Mouse (Mus musculus) brown adipose tissue, adult 24 weeks (tissue): ENCODE data around the gene Gm12845. TPM values are rescaled to one million over a fixed set of nuclear protein-coding genes. Genes with fewer than 3 reads are reported as not detected.
"Not testable (repeated sequence)": the region's sequence is repeated elsewhere in the genome, so short reads cannot be mapped to it uniquely, and the experiment has no call there.

Source experiments
- H3K27ac ChIP-seq: fragments of 200-500 bp; replicated peaks from 2 replicates; pipeline ENCODE4 v1.5.1; 2012; ENCODE audit warnings: low read depth, mild to moderate bottlenecking, low read length
- H3K4me1 ChIP-seq: fragments of 200-500 bp; 2 replicates; pipeline ENCODE4 v1.6.1; 2012; ENCODE audit warnings: low read length, mixed read lengths; ENCODE audit not compliant: control insufficient read depth, insufficient read depth, insufficient read length
- H3K4me3 ChIP-seq: fragments of 200-500 bp; 2 replicates; pipeline ENCODE4 v1.5.1; 2012; ENCODE audit warnings: low read depth, mild to moderate bottlenecking, low read length, moderate library complexity; ENCODE audit not compliant: insufficient read depth
- polyA plus RNA-seq: library from polyadenylated mRNA; stranded (reverse); fragments of >200 nt; gene quantifications from 2 replicates; pipeline ENCODE4 v1.2.4, GENCODE M21; 2012; ENCODE audit not compliant: missing spikeins, insufficient read depth, insufficient read length

The Gm12845 gene
- not detected in 2 replicates for polyA plus RNA-seq

- Histone ChIP-seq H3K4me3 (no peak within 1 kb of the TSS), H3K4me1 (no peaks in the 10 kb centered on the region), H3K27ac (no peak within 1 kb of the TSS)
These were observed at the start of gene Gm12845 for GRCm38 (mm10) chr4:117724112-117724511. TSS of gene Gm12845 (plus strand) at chr4:117724412.

DNA sequence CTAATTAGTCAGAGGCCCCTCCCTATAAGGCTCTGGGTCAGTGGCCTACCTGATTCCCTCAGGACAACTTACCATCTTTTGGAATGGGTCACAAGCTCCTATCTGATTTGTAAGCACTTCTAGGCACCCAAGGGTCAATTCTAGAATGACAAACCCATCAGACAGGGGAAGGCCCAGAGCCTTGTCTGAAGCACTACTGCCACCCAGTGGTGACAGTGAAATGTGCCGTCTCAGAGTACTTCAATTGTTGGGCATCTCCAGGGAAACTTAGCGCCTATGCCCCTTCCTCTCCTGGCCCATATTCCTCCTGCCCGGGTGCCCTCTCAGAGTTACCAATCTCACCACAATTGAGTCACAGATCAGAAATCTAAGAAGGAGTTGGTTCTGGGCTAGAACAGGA is 47.3 kb upstream of the Gm12845 start:
- H3K4me1 ChIP-seq, result no peaks in the 10 kb centered on the region
- no peak overlapping the region for H3K27ac ChIP-seq
- H3K4me3 ChIP-seq, result no peak overlapping the region

GRCm38 (mm10) chr4:117680963-117681362 is 43.2 kb upstream of the Gm12845 start:
- peak overlapping the region; percentile 80; the same call in 1 of the 2 replicates for H3K4me3 ChIP-seq
- no peak overlapping the region for H3K27ac ChIP-seq
- no peaks in the 10 kb centered on the region for H3K4me1 ChIP-seq

- H3K27ac ChIP-seq, result peak within 1 kb of the TSS; percentile 36; the same call in 1 of the 2 replicates
- H3K4me1 ChIP-seq, result no peaks in the 10 kb centered on the region
- H3K4me3 ChIP-seq, result peak within 1 kb of the TSS; percentile 80
These were observed 42.2 kb upstream of the Gm12845 start, which contains the start of gene Dmap1 for GRCm38 (mm10) chr4:117681931-117682461. TSS of gene Dmap1 (minus strand) at chr4:117682273.

GRCm38 (mm10) chr4:117682463-117682862 is 41.7 kb upstream of the Gm12845 start:
- Histone ChIP-seq H3K4me1 (no peaks in the 10 kb centered on the region), H3K4me3 (peak overlapping the region; percentile 80; the same call in 1 of the 2 replicates), H3K27ac (no peak overlapping the region)

GRCm38 (mm10) chr4:117683048-117683768 is 41.0 kb upstream of the Gm12845 start:
- H3K4me1 ChIP-seq, result no peaks in the 10 kb centered on the region
- H3K4me3 ChIP-seq, result no peak overlapping the region
- H3K27ac ChIP-seq, result no peak overlapping the region

GRCm38 (mm10) chr4:117686354-117686753 is 37.9 kb upstream of the Gm12845 start:
- Histone ChIP-seq H3K4me3 (no peak overlapping the region), H3K27ac (no peak overlapping the region), H3K4me1 (no peaks in the 10 kb centered on the region)

DNA sequence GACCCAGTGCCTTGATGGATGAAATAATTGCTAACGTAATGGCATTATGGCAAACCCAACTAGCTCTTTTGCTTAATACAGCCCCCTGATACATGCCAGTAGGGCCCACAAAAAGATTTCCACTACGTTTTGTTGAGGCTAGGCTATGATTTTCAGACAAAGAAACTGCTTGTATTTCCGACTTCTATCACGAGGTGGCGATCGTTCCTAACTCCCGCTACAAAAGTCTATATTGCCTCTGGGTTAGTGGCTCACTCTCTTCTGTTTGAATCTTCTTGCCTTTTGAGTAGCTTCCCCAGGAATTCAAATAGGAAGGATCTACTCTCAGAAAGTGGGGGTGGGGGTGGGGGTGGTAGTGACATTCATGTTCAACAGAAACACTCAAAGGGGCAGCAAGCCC is 18.9 kb upstream of the Gm12845 start:
- H3K4me1 ChIP-seq, result no peaks in the 10 kb centered on the region
- no peak overlapping the region for H3K4me3 ChIP-seq
- no peak overlapping the region for H3K27ac ChIP-seq

GRCm38 (mm10) chr4:117708780-117709550 is 15.2 kb upstream of the Gm12845 start:
- Histone ChIP-seq H3K4me1 (no peaks in the 10 kb centered on the region), H3K27ac (no peak overlapping the region)

DNA sequence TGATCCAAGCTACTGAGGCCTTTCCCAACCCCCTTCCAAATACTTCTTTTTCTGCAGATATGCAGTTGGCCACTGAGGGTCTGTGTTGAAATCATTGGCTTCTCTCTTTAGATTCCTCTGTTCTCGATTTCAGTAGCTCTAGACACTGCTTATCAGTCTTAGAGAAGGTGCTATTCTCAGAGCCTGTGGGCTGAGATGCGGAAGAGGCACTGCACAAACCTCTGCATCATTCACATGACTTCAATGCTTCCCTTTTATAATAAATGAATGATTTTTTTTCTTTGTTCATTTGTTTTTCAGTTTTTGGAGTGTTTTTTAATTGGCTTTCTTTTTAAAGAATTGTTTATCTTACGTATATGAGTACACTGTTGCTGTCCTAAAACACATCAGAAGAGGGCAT is 11.9 kb upstream of the Gm12845 start:
- H3K4me1 ChIP-seq, result no peaks in the 10 kb centered on the region
- no peak overlapping the region for H3K27ac ChIP-seq
- H3K4me3 ChIP-seq, result no peak overlapping the region

More at GRCm38 (mm10) chr4:117708780-117709550, 15.2 kb upstream of the Gm12845 start:
- H3K4me3 ChIP-seq, result no peak overlapping the region

DNA sequence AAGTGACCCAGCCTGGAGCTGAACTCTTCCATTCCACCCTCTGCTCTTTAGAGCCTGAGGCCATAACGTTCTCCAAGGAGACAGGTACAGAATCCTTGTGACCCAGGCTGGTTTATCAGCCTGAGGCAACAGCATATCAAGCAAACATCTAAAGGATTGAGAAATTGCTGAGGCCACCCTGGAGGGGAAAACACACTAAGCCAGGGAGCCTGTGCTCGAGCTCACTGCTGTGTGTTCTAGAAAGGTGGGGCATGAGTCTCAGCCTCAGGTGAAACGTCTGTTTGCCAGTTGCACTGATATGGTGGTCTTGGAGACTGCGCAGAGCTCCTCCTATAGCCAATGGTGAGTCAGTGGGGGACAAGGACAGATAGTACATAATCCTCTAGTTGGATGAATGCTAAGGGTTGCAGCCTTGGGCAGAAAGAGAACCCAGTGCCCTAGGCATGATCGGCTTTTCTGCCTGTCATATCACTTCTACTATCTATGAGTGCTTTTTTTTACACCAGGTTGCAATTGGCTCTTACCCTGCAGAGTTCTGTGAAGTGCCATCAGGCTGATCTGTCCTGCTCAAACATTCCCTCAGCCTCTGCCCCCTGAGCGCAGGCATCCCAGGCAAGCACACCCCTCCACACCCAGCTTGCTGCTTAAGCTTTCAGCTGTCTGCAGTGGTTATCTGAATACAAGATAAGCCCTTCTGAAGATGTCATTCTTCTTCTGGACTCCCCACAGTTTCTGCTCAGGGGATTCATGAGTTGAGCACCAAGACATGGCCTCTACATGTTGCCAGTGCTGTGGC is 10.7 kb upstream of the Gm12845 start:
- Histone ChIP-seq H3K4me3 (no peak overlapping the region), H3K4me1 (no peaks in the 10 kb centered on the region), H3K27ac (no peak overlapping the region)

DNA sequence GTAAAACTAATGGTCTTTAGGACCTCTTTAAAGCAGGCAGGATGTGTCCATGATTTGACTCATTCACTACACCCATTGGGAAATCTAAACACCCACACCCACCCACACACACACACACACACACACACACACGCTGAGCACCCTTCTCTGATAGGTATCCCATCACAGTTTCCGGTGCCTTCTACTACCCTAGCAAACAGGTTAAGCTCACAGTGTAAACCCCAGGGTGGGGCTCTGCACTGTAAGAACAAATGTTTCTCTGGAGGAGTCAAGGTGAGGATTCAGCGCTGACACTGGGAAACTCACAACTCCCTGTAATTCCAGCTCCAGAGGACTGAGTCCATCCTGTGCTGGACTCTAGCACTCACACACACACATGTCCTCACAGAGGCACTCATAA is 7.7 kb downstream of the Gm12845 start:
- H3K4me3 ChIP-seq, result no peak overlapping the region
- H3K27ac ChIP-seq, result no peak overlapping the region
- H3K4me1 ChIP-seq, result no peaks in the 10 kb centered on the region

DNA sequence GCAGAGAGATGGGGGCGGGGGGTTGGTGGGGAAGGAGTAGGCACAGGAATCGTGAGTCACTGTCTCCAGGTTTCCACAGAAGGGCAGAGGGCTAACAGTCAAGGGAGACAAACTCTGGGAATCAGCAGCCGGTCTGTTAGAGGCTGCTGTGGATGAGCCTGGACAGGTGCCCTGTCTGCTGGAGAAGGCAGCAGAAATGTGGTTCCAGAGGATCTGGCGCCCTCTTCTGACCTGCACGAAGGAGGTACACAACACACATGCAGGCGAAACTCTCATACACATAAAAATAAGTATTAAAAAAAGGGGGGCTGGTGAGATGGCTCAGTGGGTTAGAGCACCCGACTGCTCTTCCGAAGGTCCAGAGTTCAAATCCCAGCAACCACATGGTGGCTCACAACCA is 13.3 kb downstream of the Gm12845 start:
- Histone ChIP-seq H3K27ac (no peak overlapping the region), H3K4me3 (no peak overlapping the region), H3K4me1 (no peaks in the 10 kb centered on the region)

DNA sequence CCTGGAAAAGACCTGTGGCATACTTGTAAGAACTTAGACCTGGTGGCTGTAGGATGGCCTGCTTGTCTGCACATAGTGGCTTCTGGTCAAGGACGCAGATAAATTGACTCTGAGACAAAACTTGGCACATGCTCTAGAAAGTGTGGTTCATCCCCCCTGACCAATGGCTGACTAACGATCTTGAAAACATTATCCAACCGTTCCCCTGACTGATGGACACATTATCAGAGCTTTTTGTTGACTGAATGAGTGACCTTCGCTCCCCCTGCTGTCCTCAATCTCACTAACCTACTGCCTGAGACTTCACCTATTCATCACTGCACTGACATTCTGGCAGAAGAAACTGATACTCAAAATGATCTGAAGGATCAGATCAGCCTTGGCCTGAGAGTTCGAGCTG is 28.3 kb downstream of the Gm12845 start:
- not testable (repeated sequence) for H3K27ac ChIP-seq, H3K4me1 ChIP-seq, H3K4me3 ChIP-seq

GRCm38 (mm10) chr4:117760151-117760550 is 35.9 kb downstream of the Gm12845 start:
- Histone ChIP-seq H3K4me1 (no peaks in the 10 kb centered on the region), H3K27ac (no peak overlapping the region), H3K4me3 (no peak overlapping the region)
